Mouse (Mus musculus) thymus, postnatal 14 days (tissue): Measurements from ENCODE around the gene Znfx1.

ENCODE experiments used
- DNase-seq: peaks from one replicate; pipeline ENCODE4 v3.0.0; 2021

Gene Znfx1

DNA sequence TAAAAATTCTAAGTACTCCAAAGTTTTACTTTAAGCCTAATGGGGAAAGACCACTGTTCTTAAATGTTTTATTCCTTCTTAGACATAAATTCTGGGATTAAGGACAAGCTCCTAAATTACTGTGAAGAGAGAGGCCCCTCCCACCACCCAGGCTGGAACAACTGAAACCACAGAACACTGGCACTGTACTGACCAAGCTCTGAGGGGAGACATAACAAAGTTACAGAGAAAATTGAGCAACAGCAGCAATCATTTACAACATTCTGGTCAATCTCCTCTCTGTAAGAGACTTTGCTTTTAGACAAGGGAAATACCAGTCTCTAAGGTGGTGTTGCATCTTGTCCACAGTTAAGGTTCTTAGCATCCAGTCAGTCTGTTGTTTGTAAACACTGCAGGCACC is 70.9 kb downstream of the Znfx1 start:
- no peak for DNase-seq

DNA sequence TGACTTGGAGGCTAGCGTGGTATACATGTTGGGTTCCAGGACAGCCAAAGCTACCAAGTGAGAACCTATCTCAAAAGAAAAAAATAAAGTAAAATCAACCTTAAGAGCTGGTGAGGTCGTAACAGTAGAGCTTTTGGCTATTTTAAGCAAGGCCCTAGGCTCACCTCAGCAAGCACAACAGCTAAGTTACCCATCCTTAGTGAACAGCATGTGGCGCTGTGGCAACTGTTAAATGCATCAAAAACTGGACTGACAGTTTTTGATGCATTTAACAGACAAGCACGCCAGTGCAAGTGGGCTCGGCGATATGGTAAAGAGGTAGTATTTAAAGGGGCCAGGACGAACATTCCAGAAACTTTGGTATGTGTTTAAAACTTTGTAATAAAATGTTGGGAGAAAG is 72.0 kb downstream of the Znfx1 start:
- no peak for DNase-seq
